Mouse (Mus musculus) limb, embryonic 15.5 days (tissue): ENCODE measurements around the gene Snx22. TPM values are rescaled to one million over a fixed set of nuclear protein-coding genes. Genes with fewer than 3 reads are reported as not detected.
A peak's percentile ranks its signal among the peaks of the same experiment; 100 is the strongest.

Source experiments
- ATAC-seq: fragments of 200-750 bp; cut with Nextera tagmentation; 2 replicates; pipeline ENCODE4 v1.8.0; 2017; ENCODE audit warnings: low read depth, moderate TSS enrichment; ENCODE audit not compliant: insufficient number of reproducible peaks, low FRiP score, low TSS enrichment
- H3K27ac ChIP-seq: fragments of 300-500 bp; sonication (generic); 2 replicates; pipeline ENCODE4 v1.5.1; 2015; ENCODE audit warnings: moderate library complexity, mild to moderate bottlenecking, inconsistent platforms
- H3K27me3 ChIP-seq: fragments of 300-500 bp; sonication (generic); 2 replicates; pipeline ENCODE4 v1.6.1; 2015; ENCODE audit warnings: inconsistent platforms
- H3K36me3 ChIP-seq: fragments of 300-500 bp; sonication (generic); 2 replicates; pipeline ENCODE4 v1.6.1; 2015; ENCODE audit warnings: inconsistent platforms
- H3K4me1 ChIP-seq: fragments of 300-500 bp; sonication (generic); 2 replicates; pipeline ENCODE4 v1.6.1; 2015; ENCODE audit warnings: inconsistent platforms
- H3K4me2 ChIP-seq: fragments of 300-500 bp; sonication (generic); 2 replicates; pipeline ENCODE4 v1.6.1; 2015; ENCODE audit warnings: mild to moderate bottlenecking, inconsistent platforms
- H3K4me3 ChIP-seq: fragments of 300-500 bp; sonication (generic); 2 replicates; pipeline ENCODE4 v1.5.1; 2015; ENCODE audit warnings: mild to moderate bottlenecking, inconsistent platforms
- H3K9ac ChIP-seq: fragments of 300-500 bp; sonication (generic); 2 replicates; pipeline ENCODE4 v1.6.1; 2015; ENCODE audit warnings: inconsistent platforms
- H3K9me3 ChIP-seq: fragments of 300-500 bp; sonication (generic); 2 replicates; pipeline ENCODE4 v1.6.1; 2016; ENCODE audit warnings: inconsistent platforms
- WGBS: fragments of 180-500 bp; shearing (Covaris S2); methylation state at CpG from one replicate; pipeline ENCODE4 v1.1.7; 2015; 5-methylcytosine and 5-hydroxymethylcytosine counted together
- polyA plus RNA-seq: library from polyadenylated mRNA; unstranded; fragments of >200 nt; fragmentation: Nextera tagmentation; extraction: Ambion mirVana; gene quantifications from 2 replicates; pipeline ENCODE4 v1.2.1, GENCODE M21; 2015

The Snx22 gene
- polyA plus RNA-seq, 1 experiment from 2014 or later, result 2.7 TPM

DNA sequence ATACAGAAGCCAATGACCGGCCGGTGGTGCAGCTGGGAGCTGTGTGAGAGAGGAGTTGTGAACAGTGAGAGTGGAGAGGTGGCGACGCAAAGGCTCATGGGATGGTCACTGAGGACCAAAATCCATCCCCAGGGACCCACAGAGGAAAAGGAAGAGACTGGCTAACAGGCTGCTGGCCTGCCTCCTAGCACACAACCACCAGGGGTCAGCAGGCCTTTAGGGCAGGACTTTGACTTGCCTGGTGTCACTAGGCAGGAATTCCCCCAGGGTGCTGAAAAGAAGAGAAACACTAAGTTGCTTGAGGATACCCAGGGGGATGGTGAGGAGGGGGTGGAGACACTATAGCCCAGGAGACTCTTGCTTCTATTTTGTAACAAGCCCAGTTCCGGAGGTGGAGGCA, 2.0 kb downstream of the Snx22 start:
- Histone ChIP-seq H3K27ac (no peak overlapping the region), H3K4me3 (no peak overlapping the region), H3K4me1 (peaks cover 12% of the 10 kb centered on the region), H3K9ac (no peak overlapping the region), H3K27me3 (peaks cover 18% of the 10 kb centered on the region), H3K9me3 (no peaks in the 10 kb centered on the region), H3K4me2 (no peak overlapping the region), H3K36me3 (peaks cover 46% of the 10 kb centered on the region)
- WGBS, result 29% methylated on average over 5 of the region's 5 CpGs
- ATAC-seq, result no peak

DNA sequence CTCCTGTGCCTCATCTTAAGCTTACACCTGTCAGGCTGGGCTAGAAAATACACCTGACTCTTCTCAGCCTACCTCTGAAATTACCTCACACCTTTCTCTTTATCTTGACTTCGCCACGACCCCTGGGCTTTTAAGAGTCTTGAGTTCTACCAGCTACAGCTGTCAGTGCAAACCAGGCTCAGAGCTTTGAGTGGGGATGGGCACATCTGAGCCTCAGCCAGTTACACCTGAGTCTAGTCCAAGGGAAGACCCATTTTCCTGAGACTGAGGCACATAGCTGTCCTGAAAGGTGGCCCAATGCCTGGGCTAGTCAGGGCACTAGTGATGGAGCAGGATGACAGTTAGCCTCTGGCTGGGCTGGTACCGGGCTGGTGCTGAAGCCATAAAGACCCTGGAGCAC, 2.7 kb downstream of the Snx22 start:
- H3K27ac ChIP-seq, result no peak overlapping the region
- WGBS, result 90% methylated on average over 3 of the region's 3 CpGs
- no peak overlapping the region for H3K4me2 ChIP-seq
- no peak for ATAC-seq
- H3K9me3 ChIP-seq, result no peaks in the 10 kb centered on the region
- peaks cover 48% of the 10 kb centered on the region for H3K36me3 ChIP-seq
- no peak overlapping the region for H3K4me3 ChIP-seq
- peaks cover 12% of the 10 kb centered on the region for H3K4me1 ChIP-seq
- no peak overlapping the region for H3K9ac ChIP-seq
- peaks cover 18% of the 10 kb centered on the region for H3K27me3 ChIP-seq

DNA sequence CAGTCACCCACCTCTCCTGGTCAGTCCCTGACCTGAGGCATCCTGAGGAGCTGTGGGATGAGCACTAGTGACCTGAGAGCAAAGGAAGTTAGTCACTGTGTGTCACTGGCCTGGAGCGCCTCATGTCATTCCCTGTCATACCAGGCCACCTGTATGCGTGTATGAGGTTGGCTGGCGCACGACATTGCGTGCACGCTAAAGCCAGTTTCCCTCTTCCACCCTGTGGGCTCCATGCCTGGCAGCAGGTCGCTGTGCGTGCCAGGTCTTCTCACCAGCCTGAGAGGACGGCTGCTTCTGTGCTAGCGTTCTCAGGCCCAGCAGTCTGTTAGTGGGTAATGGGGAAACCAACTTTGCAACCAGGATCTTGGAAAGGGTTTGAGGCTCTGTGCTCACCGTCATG, 5.2 kb downstream of the Snx22 start:
- Histone ChIP-seq H3K9me3 (no peaks in the 10 kb centered on the region), H3K4me1 (peaks cover 19% of the 10 kb centered on the region), H3K4me3 (no peak overlapping the region), H3K27me3 (0 out of 2 replicates have a peak, but pooled peaks cover 11% of the 10 kb centered on the region), H3K27ac (no peak overlapping the region), H3K4me2 (no peak overlapping the region), H3K9ac (no peak overlapping the region), H3K36me3 (peaks cover 48% of the 10 kb centered on the region)
- ATAC-seq, result no peak
- WGBS, result 93% methylated on average over 11 of the region's 11 CpGs

DNA sequence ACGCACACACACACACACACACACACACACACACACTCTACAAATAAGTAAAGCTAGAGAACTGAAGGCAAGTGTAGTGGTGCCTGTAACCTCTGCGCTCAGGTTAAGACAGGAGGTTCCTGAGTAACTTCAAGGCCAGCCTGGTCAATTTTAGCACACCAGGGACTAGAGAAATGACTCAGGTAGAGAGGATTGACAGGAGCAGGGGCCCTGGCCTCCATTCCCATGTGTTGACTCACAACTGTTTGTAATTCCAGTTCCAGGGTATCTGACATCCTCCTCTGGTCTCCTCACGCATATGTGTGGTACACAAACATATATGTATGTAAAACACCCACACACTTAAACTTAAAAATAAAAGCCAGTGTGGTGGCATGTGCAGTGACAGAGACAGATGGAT, 6.1 kb downstream of the Snx22 start:
- H3K4me1 ChIP-seq, result peaks cover 16% of the 10 kb centered on the region
- no peak overlapping the region for H3K9ac ChIP-seq
- no peak overlapping the region for H3K4me2 ChIP-seq
- peaks cover 48% of the 10 kb centered on the region for H3K36me3 ChIP-seq
- no peaks in the 10 kb centered on the region for H3K9me3 ChIP-seq
- no peak overlapping the region for H3K4me3 ChIP-seq
- ATAC-seq, result no peak
- 0 out of 2 replicates have a peak, but pooled peaks cover 7% of the 10 kb centered on the region for H3K27me3 ChIP-seq
- no peak overlapping the region for H3K27ac ChIP-seq
- WGBS, result 86% methylated on average over 3 of the region's 3 CpGs

DNA sequence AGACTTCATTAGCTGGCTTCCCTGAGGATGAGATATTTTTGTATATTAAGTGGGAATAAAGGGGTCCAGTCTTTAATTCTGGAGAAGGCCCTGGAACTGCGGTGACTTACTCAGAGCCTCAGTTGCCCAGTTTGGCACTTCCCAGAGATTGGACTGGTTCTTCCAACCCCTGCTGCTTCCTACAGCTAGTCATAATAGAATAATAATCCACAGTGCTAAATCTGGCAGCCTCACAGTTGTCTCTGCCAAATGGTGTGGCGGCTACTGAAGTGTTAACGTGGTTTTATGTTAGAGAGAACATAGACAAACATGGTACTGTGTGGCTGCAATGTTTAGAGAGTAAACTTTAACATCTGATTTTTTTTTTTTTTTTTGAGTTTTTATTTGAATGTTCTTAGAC, 7.9 kb downstream of the Snx22 start:
- peaks cover 39% of the 10 kb centered on the region for H3K36me3 ChIP-seq
- peak overlapping the region; percentile 80 for H3K4me3 ChIP-seq
- peaks cover 16% of the 10 kb centered on the region for H3K4me1 ChIP-seq
- H3K27ac ChIP-seq, result no peak overlapping the region
- no peak overlapping the region for H3K9ac ChIP-seq
- 76% methylated on average over 3 of the region's 3 CpGs for WGBS
- no peaks in the 10 kb centered on the region for H3K27me3 ChIP-seq
- no peaks in the 10 kb centered on the region for H3K9me3 ChIP-seq
- H3K4me2 ChIP-seq, result peak overlapping the region; percentile 74
- no peak for ATAC-seq

DNA sequence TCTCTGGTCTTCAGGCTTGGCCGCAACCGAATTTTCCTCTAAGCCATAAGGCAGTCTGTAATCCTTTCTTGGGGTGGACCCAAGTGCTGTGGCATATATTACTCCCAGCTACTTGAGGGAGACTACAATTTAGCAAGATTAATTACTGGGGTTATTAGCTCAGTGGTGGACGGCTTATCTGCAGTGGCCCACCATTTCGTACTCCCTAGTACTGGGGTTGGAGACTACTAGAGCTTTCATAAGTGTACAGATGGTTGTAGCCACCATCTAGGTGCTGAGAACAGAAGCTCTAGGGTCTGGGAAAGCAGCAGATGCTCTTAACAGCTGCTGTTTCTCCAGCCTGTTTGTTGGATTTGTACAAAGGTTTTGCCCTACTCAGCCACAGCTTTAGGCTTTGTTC, 8.5 kb downstream of the Snx22 start:
- no peak for ATAC-seq
- H3K4me1 ChIP-seq, result peaks cover 16% of the 10 kb centered on the region
- no peak overlapping the region for H3K27ac ChIP-seq
- peak overlapping the region; percentile 80 for H3K4me3 ChIP-seq
- 11% methylated on average over 4 of the region's 4 CpGs for WGBS
- H3K9me3 ChIP-seq, result no peaks in the 10 kb centered on the region
- H3K27me3 ChIP-seq, result no peaks in the 10 kb centered on the region
- peaks cover 32% of the 10 kb centered on the region for H3K36me3 ChIP-seq
- peak overlapping the region; percentile 90 for H3K9ac ChIP-seq
- H3K4me2 ChIP-seq, result peak overlapping the region; percentile 74

DNA sequence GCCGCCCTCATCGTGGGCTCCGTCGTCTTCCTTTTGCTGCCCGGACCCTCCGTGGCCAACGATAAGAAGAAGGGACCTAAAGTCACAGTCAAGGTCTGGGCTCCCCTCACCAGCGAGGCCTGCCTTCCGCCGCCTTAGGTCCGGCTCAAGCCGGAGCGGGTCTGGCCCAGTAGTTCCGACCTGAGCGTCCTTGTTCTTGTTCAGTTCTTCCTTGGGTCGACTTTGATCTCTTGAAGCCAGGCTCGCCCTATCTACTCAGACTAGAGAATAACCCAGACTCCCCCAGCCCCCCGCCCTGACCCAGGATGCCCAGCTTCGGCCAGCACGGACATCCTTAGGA, 9.2 kb downstream of the Snx22 start:
- Histone ChIP-seq H3K4me3 (peak overlapping the region; percentile 80), H3K9me3 (no peaks in the 10 kb centered on the region), H3K27me3 (no peaks in the 10 kb centered on the region), H3K36me3 (peaks cover 25% of the 10 kb centered on the region), H3K27ac (peak overlapping the region; percentile 88), H3K4me1 (peaks cover 16% of the 10 kb centered on the region), H3K9ac (peak overlapping the region; percentile 90), H3K4me2 (peak overlapping the region; percentile 74)
- peak; percentile 68 for ATAC-seq
- under 1% methylated on average over 20 of the region's 20 CpGs for WGBS

DNA sequence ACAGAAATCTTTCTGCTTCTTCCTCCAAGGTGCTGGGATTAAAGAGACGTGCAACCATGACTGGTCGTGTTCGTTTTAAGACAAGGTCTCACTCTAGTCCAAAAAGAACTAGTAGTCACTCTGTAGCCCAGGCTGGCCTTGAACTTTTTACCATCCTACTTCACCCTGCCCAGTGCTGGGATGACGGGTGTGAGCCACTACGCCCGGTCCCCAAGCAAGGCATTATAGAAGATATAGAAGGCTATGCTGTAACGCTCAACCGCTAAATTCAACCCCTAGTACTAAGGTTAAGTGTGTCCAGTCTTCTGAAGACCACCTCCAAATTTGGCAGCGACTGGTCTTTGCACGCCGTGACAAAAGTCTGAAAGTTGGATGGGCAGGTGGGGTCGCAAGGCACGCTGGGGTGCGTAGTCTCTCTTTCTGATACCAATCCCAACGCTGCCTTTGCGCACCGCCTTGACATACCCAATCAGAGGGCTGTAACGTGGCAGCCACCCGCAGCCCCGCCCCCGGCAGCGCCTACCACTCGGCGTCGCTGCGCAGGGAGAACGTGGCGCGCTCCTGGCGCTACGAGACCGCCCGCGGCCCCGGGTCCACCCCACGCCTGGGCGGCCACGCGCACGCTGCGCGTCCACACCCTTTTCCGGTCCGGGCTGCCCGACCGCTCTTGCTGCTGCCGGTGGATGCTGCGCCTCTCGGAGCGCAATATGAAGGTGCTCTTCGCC, 9.8 kb downstream of the Snx22 start, which contains the start of gene Ppib:
TSS of gene Ppib (plus strand) at position 640 of the 725 bp plus-strand sequence.
- peak within 1 kb of the TSS; percentile 74 for H3K4me2 ChIP-seq
- peak within 1 kb of the TSS; percentile 90 for H3K9ac ChIP-seq
- H3K9me3 ChIP-seq, result no peaks in the 10 kb centered on the region
- H3K4me3 ChIP-seq, result peak within 1 kb of the TSS; percentile 80
- peaks cover 22% of the 10 kb centered on the region for H3K36me3 ChIP-seq
- ATAC-seq, result peak; percentile 97
- H3K4me1 ChIP-seq, result peaks cover 16% of the 10 kb centered on the region
- H3K27ac ChIP-seq, result peak within 1 kb of the TSS; percentile 88
- 1% methylated on average over 51 of the region's 51 CpGs for WGBS
- H3K27me3 ChIP-seq, result no peaks in the 10 kb centered on the region

DNA sequence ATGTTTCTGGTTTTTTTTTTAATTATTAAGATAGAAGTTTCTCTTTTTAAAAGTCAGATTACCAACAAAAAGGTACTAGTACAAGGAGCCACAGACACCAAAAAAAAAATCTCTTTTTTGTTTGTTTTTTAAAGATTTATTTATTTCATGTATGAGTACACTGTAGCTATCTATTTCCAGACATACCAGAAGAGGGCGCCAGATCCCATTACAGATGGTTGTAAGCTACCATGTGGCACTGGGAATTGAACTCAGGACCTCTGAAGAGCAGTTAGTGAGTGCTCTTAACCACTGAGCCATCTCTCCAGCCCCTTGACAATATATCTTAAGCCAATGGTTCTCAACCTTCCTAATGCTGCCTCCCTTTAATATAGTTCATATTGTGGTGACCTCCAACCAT, 15.9 kb downstream of the Snx22 start:
- Histone ChIP-seq H3K4me1 (no peaks in the 10 kb centered on the region), H3K36me3 (no peaks in the 10 kb centered on the region), H3K9me3 (no peaks in the 10 kb centered on the region), H3K4me2 (no peak overlapping the region), H3K27ac (no peak overlapping the region), H3K4me3 (no peak overlapping the region), H3K9ac (no peak overlapping the region), H3K27me3 (no peaks in the 10 kb centered on the region)
- 36% methylated on average over 1 of the region's 1 CpGs for WGBS
- ATAC-seq, result no peak

DNA sequence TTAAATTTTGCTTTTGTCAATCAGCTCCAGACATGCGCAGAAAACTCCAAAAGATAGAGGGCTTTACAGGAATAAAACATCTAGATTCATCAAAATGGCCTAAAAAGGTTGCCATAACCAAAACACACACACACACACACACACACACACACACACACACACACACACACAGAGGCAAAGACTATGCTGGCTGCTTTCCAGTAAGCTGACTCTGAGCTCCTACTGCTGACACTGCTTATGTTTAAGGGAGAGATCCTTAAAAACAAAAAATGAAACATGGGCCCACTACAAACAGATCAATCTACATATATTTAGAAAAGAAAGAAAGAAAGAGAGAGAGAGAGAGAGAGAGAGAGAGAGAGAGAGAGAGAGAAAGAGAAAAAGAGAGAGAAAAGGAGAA, 16.8 kb downstream of the Snx22 start:
- ATAC-seq, result no peak
- no peak overlapping the region for H3K4me3 ChIP-seq
- H3K27me3 ChIP-seq, result no peaks in the 10 kb centered on the region
- no peaks in the 10 kb centered on the region for H3K4me1 ChIP-seq
- H3K4me2 ChIP-seq, result no peak overlapping the region
- WGBS, result 94% methylated on average over 1 of the region's 1 CpGs
- H3K36me3 ChIP-seq, result no peaks in the 10 kb centered on the region
- no peak overlapping the region for H3K27ac ChIP-seq
- no peaks in the 10 kb centered on the region for H3K9me3 ChIP-seq
- no peak overlapping the region for H3K9ac ChIP-seq

DNA sequence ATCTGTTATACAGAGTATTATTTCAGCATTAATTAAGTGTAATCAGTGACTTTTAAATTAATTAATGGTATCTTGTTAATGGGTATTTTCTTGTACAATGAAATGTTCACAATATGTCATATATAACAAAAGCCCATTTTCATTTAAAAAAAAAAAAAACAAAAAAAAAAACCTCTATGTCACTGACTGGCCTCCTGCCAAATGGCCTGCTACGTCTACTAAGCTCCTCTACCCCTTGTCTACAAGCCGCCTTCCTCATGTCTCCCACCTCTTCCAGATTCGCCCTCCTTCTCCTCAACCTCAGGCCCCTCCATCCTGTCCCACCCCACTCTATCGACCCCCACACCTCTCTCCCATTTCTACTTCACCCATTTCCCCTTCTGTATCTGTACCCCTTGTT, 18.0 kb downstream of the Snx22 start:
- H3K36me3 ChIP-seq, result no peaks in the 10 kb centered on the region
- no peak overlapping the region for H3K9ac ChIP-seq
- no peak overlapping the region for H3K27ac ChIP-seq
- H3K9me3 ChIP-seq, result no peaks in the 10 kb centered on the region
- H3K4me2 ChIP-seq, result no peak overlapping the region
- WGBS, result 67% methylated on average over 4 of the region's 4 CpGs
- H3K27me3 ChIP-seq, result no peaks in the 10 kb centered on the region
- no peak overlapping the region for H3K4me3 ChIP-seq
- ATAC-seq, result no peak
- no peaks in the 10 kb centered on the region for H3K4me1 ChIP-seq

DNA sequence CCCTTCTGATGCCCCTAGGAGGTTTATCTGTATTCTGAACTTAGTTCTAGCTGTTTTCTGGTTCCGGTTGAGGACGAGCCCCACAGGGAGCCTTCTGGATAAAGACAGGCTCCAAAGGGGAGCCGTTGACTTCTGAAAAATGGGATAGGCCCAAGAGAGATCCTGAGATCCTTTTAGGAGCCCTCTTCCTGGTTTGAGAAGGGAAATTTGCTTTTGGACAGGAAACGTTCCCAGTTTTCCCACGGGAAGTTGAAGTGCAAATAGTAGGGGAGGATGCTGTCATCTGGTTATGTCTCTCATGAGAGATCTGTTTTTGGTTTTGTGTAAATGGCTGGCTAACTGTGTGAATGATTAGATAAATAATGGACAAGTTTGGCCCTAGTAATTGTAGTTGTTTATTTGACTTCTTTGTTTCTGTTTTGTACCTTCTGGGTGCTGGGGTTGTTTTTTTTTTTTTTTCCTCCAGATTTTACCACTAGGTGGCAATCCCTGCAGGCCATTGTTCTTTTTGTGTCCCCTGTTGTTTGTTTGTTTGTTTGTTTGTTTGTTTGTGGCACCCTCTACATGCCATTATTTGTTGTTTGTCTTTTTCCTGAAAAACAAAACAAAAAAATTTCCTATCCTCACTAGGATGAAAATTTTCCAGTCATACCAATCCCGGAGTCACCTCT, 19.5 kb downstream of the Snx22 start:
- Histone ChIP-seq H3K4me2 (no peak overlapping the region), H3K4me1 (no peaks in the 10 kb centered on the region), H3K27ac (no peak overlapping the region), H3K27me3 (no peaks in the 10 kb centered on the region), H3K9ac (no peak overlapping the region), H3K36me3 (no peaks in the 10 kb centered on the region), H3K4me3 (no peak overlapping the region), H3K9me3 (no peaks in the 10 kb centered on the region)
- WGBS, result 73% methylated on average over 6 of the region's 6 CpGs
- no peak for ATAC-seq
